Mouse (Mus musculus): ENCODE measurements around the gene Smg6.

Gene Smg6

GRCm38 (mm10) chr11:74927236-74927725, 1.7 kb downstream of the Smg6 start:
- in situ Hi-C loops (cut with MboI, MseI): no loop called here

- in situ Hi-C loops (cut with MboI, MseI): no loop called here
Observed at GRCm38 (mm10) chr11:74929111-74929510, 3.5 kb downstream of the Smg6 start.

- in situ Hi-C loops (cut with MboI, MseI): no loop called here
Observed at GRCm38 (mm10) chr11:74930391-74930790, 4.8 kb downstream of the Smg6 start.

GRCm38 (mm10) chr11:74946348-74946747, 20.7 kb downstream of the Smg6 start:
- in situ Hi-C loops (cut with MboI, MseI): no loop called here

GRCm38 (mm10) chr11:74954901-74955300, 29.3 kb downstream of the Smg6 start:
- in situ Hi-C loops (cut with MboI, MseI): loop anchor here (25.0 kb wide), 1 partner anchor 1857 kb away; no protein-coding TSS in a partner anchor

- in situ Hi-C loops (cut with MboI, MseI): loop anchor here (25.0 kb wide), 1 partner anchor 1856 kb away; no protein-coding TSS in a partner anchor
Observed at GRCm38 (mm10) chr11:74956006-74956405, 30.4 kb downstream of the Smg6 start.

GRCm38 (mm10) chr11:74957600-74957999, 32.0 kb downstream of the Smg6 start:
- in situ Hi-C loops (cut with MboI, MseI): loop anchor here (25.0 kb wide), 1 partner anchor 1855 kb away; no protein-coding TSS in a partner anchor

GRCm38 (mm10) chr11:74959501-74959900, 33.9 kb downstream of the Smg6 start:
- in situ Hi-C loops (cut with MboI, MseI): loop anchor here (25.0 kb wide), 1 partner anchor 1853 kb away; no protein-coding TSS in a partner anchor

GRCm38 (mm10) chr11:74960031-74960551, 34.5 kb downstream of the Smg6 start:
- in situ Hi-C loops (cut with MboI, MseI): loop anchor here (25.0 kb wide), 1 partner anchor 1852 kb away; no protein-coding TSS in a partner anchor

GRCm38 (mm10) chr11:74961953-74962352, 36.3 kb downstream of the Smg6 start:
- in situ Hi-C loops (cut with MboI, MseI): loop anchor here (25.0 kb wide), 1 partner anchor 1850 kb away; no protein-coding TSS in a partner anchor

- in situ Hi-C loops (cut with MboI, MseI): loop anchor here (25.0 kb wide), 1 partner anchor 1849 kb away; no protein-coding TSS in a partner anchor
Observed at GRCm38 (mm10) chr11:74962846-74963407, 37.3 kb downstream of the Smg6 start.

- in situ Hi-C loops (cut with MboI, MseI): loop anchor here (25.0 kb wide), 1 partner anchor 1847 kb away; no protein-coding TSS in a partner anchor
Observed at GRCm38 (mm10) chr11:74965516-74965915, 39.9 kb downstream of the Smg6 start.

GRCm38 (mm10) chr11:74973290-74974157, 47.9 kb downstream of the Smg6 start:
- in situ Hi-C loops (cut with MboI, MseI): loop anchor here (10.0 to 25.0 kb wide), 2 partner anchors 311 to 1839 kb away; no protein-coding TSS in a partner anchor

- in situ Hi-C loops (cut with MboI, MseI): loop anchor here (10.0 to 25.0 kb wide), 2 partner anchors 310 to 1838 kb away; no protein-coding TSS in a partner anchor
Observed at GRCm38 (mm10) chr11:74974615-74975014, 49.0 kb downstream of the Smg6 start.

GRCm38 (mm10) chr11:74976835-74977687, 51.4 kb downstream of the Smg6 start:
- in situ Hi-C loops (cut with MboI, MseI): loop anchor here (10.0 kb wide), 1 partner anchor 308 kb away; no protein-coding TSS in a partner anchor

GRCm38 (mm10) chr11:74981464-74981863, 55.8 kb downstream of the Smg6 start:
- in situ Hi-C loops (cut with MboI, MseI): no loop called here

GRCm38 (mm10) chr11:74982241-74982640, 56.6 kb downstream of the Smg6 start:
- in situ Hi-C loops (cut with MboI, MseI): no loop called here

GRCm38 (mm10) chr11:74988162-74988561, 62.5 kb downstream of the Smg6 start:
- in situ Hi-C loops (cut with MboI, MseI): loop anchor here (5.0 kb wide), 1 partner anchor 169 kb away; no protein-coding TSS in a partner anchor

- in situ Hi-C loops (cut with MboI, MseI): loop anchor here (5.0 kb wide), 1 partner anchor 168 kb away; no protein-coding TSS in a partner anchor
Observed at GRCm38 (mm10) chr11:74989047-74989446, 63.4 kb downstream of the Smg6 start.

GRCm38 (mm10) chr11:74990501-74990900, 64.9 kb downstream of the Smg6 start:
- in situ Hi-C loops (cut with MboI, MseI): no loop called here

GRCm38 (mm10) chr11:74991290-74991689, 65.7 kb downstream of the Smg6 start:
- in situ Hi-C loops (cut with MboI, MseI): no loop called here

Measured in T-helper 1 cell (primary cell).